Mouse (Mus musculus) liver, postnatal 0 days (tissue): ENCODE results near the gene Meis1.

Source experiments
- CTCF ChIP-seq: sonication (generic); IDR thresholded peaks from 2 replicates; pipeline ENCODE4 v1.5.1; 2016; ENCODE audit warnings: antibody characterized with exemption, low read depth
- EP300 ChIP-seq: IDR thresholded peaks from 2 replicates; pipeline ENCODE4 v1.6.1; 2016; ENCODE audit warnings: antibody characterized with exemption, low read depth, mild to moderate bottlenecking

DNA sequence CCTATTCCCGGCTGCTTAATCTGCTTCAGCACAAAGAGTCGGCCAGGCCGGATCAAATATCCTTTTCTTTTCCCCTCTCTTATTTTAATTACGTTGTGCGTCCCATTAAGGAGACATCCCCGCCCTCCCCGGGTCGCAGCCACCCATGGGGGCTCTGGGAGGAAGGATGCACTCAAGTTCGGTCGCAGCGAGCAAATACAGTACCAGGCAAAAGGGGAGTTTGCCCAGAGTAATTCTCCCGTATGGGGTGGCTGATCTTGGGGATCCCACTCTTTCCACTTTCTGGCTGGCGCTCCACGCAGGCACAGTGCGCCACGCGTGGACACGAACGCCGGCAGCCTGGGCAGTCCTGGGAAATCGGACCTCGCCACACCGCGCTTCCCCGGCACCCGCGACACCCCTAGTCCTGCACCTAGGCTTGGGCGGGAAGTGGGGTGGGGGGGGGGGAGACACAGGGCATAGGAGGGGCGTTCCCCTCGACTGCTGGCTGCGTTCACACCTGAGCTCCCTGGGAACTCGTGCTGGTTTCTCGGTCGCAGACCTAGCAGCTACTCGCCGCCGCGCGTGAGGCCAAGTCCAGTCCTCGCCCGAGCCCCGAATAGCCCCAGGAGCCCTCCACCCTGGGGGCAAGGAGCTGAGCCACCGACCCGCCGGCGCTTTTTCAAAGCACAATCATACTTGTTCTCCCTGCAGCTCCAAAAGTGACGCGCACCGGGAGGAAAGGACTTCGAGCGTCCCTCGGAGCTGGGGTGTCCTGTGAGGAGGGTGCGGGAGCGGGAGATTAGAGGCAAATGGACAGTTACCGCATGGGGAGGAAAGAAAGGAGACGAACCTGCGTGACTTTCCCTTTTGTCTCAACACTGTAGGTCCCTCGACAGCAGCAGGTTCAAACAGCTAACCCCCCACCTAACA lies 147.4 kb downstream of the Meis1 start:
- TF ChIP-seq CTCF (no peak), EP300 (no peak)
